Mouse (Mus musculus): Measurements from ENCODE around the gene Igfbp2.

- TF ChIP-seq POLR2A (IDR thresholded peaks at IDR 0.05; ENCODE audit: insufficient read depth, low read length) (no peak), CTCF (IDR thresholded peaks at IDR 0.05; ENCODE audit: low read depth, low read length) (no peak)
Measured at GRCm38 (mm10) chr1:72826931-72827330, 2.6 kb downstream of the Igfbp2 start.
